Mouse (Mus musculus): ENCODE results near the gene Tfpi. TPM values are rescaled to one million over a fixed set of nuclear protein-coding genes. Genes with fewer than 3 reads are reported as not detected.
"Not testable (repeated sequence)": the region's sequence is repeated elsewhere in the genome, so short reads cannot be mapped to it uniquely, and the experiment has no call there.

Tfpi gene
- 10 to 100 TPM; 37.4 to 47.0 TPM for total RNA-seq (2021)
- long read RNA-seq, experiment 1, transcript Tfpi-202 (8 exons, 3,576 nt): major isoform, 5 of 48 reads
- long read RNA-seq, experiment 1, partial matches to known transcripts: 2 of 48 reads
- long read RNA-seq, experiment 1, other reads (novel, unspliced or antisense): 38 of 48 reads
- long read RNA-seq, experiment 2, partial matches to known transcripts: 4 of 24 reads
- long read RNA-seq, experiment 2, other reads (novel, unspliced or antisense): 16 of 24 reads

DNA sequence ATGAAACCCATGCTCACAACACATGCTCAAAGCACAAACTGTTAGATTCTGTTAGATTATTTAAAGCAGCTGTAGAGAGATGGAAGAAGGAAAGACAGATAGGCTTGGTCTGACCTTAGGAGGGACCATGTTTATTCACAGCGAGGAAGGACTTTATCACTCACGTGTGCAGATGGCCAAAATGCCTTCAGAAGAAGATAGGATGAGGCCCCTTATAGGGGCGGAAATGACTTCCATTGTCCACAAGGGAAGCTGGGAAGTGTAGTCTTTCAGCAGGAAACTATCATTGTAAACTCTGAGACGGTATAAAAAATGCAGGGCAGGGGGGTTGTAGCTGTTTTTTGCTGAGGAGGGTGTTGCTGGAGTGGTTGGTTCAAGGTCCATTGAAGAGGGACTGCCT lies at the start of gene Tfpi:
Gene Tfpi, minus strand, starts transcription at position 199 of the 400 bp plus-strand sequence.
- DNase-seq: peak; percentile 26

DNA sequence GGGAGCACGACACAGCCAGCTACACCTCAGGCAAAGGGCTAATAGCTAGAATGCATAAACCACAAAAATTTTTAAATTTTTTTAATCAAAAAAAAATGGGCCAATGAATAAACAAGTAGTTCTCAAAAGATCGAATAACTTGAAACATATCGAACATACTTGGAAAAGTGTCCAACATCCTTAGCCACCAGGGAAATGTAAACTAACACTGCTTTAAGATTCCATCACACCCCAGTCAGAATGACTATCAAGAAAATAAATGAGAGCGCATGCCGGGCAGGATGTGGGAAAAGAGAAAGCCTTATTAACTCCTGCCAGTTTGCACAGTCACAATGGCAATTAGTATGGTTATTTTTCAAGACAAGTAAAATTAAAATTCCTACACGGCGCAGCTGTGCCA lies 49.6 kb upstream of the Tfpi start:
- DNase-seq: no peak

GRCm38 (mm10) chr2:84525806-84526205 lies 49.2 kb upstream of the Tfpi start:
- no peak for DNase-seq

- DNase-seq: no peak
These were observed 48.5 kb upstream of the Tfpi start for GRCm38 (mm10) chr2:84525047-84525446.

- DNase-seq: no peak
These were observed 47.4 kb upstream of the Tfpi start for GRCm38 (mm10) chr2:84523994-84524393.

DNA sequence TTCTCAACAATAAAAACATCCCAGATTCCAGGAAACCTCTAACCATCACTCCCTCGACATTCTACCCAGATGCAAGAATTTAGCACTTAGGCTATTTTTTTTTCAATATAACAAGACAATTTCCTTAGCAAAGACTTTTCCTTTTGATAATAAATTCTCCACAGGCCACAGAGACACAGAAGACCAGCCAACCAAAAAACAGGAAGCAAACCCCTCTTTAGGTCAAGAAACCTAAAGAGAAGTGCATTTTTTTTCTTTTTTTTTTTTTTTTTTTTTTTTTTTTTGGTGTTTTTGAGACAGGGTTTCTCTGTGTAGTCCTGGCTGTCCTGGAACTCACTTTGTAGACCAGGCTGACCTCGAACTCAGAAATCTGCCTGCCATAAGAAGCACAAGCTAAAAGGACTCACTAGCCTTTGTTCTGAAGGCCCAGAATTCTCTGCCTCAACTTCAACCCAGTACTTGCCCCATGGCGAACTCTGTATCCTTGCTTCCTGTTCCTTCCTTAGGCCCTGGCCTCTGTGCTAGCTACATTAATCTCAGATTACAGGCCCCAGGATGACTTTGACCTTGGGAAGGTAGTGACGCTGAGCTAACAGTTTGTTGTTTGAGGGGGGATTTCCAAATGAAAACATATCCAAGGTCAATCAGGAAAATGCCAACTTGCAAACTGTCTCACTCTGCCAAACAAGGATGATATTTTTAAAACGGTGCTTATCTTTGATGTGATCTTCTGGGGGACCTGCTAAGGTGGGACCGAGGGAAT lies 46.7 kb upstream of the Tfpi start:
- peak; percentile 23 for DNase-seq

DNA sequence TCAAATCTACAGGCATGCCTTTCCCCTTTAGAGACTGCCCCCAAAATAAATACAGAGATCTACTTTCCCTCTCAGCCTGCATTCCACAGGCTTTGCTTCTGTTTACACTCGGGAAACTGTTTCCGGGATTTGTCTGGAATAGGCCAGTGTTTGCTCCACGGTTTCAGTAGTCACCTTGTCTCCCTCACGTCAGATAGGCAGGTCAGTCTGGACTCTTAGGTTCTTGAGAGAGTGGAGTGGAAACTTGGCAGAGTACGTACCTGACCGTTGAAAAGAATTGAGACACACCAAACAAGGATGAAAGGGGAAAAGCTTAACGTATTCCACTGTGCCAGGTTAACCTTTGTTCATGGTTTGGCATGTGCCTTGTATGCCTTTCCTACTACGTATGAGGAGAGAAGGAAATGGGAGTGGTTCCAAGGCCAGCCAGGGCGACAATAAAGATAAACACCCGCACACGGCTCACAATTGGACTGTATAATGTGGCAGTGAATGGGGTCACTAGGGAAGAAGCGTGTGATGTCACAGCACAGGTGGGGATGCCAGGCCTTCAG lies 43.0 kb upstream of the Tfpi start:
- DNase-seq: peak; percentile 11

DNA sequence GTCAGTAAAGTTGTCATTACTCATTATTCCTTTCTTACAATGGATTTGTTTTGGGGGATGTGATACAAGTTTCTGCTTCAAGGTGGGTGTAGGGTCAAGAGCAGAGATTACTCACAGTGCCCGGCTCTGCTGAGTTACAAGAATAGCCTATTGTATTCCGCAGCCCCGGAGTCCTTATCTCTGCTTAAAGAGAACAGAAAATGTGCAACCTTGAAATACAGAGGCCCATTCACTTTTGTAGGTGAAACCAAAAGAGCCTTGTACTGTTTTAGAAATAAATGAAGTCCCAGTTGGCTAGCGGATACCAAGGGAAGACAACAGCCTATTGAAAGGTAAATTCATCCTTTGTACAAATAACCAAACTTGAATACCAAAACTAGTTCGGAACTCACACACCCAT lies 42.2 kb upstream of the Tfpi start:
- DNase-seq: no peak

DNA sequence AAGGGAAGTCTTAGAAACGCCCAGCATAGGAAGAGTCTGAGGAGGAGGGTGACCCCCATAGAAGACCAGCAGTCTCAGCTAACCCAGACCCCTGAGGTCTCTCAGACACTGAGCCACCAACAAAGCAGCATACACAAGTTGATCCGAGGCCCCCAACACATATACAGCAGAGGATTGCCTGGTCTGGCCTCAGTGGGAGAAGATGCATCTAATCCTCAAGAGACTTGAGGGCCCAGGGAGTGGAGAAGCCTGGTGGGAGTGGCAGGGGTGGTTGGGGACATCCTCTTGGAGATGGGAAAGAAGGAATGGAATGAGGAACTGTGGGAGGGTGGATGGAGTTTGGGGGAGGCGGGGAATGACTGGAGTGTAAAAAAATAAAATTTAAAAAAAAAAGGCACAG lies 36.7 kb upstream of the Tfpi start:
- no peak for DNase-seq

DNA sequence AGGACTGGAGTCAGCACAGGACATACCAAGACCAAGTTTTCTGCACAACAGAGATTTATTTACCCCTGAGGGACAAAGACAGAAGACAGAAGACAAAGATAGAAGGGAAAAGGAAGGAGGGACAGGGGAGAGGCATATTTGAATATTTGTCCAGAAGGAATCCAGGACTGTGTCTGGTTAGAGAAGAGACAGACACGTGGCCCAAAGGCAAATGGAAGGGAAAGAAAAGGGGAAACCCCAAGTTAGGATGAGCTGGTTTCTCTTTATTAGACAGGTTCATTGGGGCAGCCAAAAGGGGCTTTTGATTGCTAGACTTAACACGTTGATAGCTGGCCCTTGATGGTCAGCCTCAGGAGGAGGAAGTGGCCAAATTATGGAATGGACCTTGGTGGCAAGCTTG lies 34.9 kb upstream of the Tfpi start:
- DNase-seq: no peak

- no peak for DNase-seq
These were observed 34.5 kb upstream of the Tfpi start for GRCm38 (mm10) chr2:84511036-84511435.

GRCm38 (mm10) chr2:84504954-84505394 lies 28.4 kb upstream of the Tfpi start:
- DNase-seq: not testable (repeated sequence)

- DNase-seq: no peak
These were observed 27.7 kb upstream of the Tfpi start for GRCm38 (mm10) chr2:84504285-84504684.

- no peak for DNase-seq
These were observed 22.3 kb upstream of the Tfpi start for GRCm38 (mm10) chr2:84498921-84499320.

DNA sequence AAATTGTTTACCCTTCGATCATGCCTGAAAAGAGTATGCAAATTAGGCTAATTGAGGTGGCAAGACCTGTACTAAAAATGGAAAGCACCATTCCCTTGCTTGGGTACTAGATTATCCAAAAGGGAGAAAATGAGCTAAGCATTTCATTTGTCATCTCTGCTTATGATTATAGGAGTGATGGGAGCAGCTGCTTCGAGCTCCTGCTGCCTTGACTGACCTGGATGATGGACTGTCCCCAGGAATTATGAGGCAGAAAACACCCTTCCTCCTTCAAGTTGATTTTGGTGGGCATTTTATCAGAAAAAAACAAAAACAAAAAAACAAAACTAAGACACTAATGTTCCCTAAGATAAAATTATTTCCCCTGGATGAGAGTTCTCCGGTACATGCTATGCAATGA lies 18.5 kb upstream of the Tfpi start:
- DNase-seq: no peak

DNA sequence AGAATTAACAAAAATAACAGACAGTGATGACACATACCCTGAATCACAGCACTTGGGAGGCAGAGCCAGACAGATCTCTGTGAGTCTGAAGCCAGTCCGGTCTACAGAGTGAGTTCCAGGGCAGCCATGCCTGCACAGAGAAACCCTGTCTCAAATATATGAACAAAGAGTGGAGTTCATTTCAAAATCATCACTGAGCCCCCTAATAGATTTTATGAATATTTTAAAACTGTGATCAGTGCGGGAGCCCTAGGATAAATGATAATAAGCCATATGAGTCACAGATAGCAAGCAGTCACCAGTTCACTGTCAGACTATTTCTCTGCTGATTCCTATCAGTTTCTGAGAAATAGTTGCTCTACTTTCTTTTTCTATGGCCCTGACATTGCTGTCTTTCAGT lies 17.1 kb upstream of the Tfpi start:
- no peak for DNase-seq

GRCm38 (mm10) chr2:84491715-84492114 lies 15.1 kb upstream of the Tfpi start:
- no peak for DNase-seq

GRCm38 (mm10) chr2:84487705-84488291 lies 11.2 kb upstream of the Tfpi start:
- DNase-seq: no peak

- peak; percentile 60 for DNase-seq
These were observed 5.3 kb upstream of the Tfpi start for GRCm38 (mm10) chr2:84481863-84482262.

- DNase-seq: peak; percentile 71
These were observed 2.5 kb upstream of the Tfpi start for GRCm38 (mm10) chr2:84479036-84479435.

GRCm38 (mm10) chr2:84477759-84478158 lies 1.2 kb upstream of the Tfpi start:
- no peak for DNase-seq

GRCm38 (mm10) chr2:84476131-84476530 lies 444 bp downstream of the Tfpi start:
- DNase-seq: peak; percentile 16

DNA sequence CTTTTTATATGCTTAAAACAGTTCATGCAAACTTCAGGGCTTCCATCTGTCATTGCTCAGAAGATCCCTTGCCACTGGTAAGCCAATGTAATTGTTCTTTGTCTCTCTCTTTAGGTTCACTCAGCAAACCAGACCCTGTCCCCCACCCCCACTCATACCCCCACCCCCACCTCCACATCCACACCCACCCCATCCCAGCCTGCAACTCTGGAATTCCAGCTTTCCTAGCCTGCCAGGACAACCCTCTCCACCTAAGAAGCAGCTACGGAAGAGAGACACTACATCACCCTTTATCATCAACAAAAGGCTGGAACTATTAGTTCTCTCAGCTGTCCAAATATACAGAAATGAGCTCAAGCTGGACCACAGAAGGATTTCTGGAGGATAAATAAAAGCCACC lies 974 bp downstream of the Tfpi start:
- no peak for DNase-seq

Measured in adrenal gland, postnatal 10 days (tissue).